10 mouse cellular contexts compared by ENCODE assay signal in the genomic region with DNA sequence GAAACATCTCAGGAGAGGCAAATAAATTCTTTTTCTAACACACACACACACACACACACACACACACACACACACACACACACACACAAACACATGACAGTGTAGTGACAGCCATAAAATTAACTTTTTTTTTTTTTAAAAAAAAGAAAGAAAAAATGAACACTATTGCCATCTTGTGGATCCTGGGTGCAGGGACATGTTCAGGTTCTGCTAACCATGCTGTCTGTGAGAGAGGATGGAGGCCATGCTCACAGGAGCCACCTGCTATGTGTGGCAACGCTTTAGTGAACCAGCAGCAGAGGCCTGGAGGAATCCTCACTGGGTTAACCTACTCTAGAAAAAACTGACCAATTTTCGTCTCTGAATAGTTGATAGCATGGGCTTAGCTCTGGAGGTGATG.
DNase-seq lines count a peak whose midpoint lies in the region; ATAC-seq and TF ChIP-seq lines count a peak whose summit lies in the region.
"Had no signal": no experiment of that assay in that cellular context is flagged by ENCODE, and none has a peak within 500 bp of the region (broad histone marks: within the 10 kb centered on the region; RNA-seq: fewer than 3 reads in every experiment).

No protein-coding gene starts in this region.

- no peak overlapping the region for H3K9ac ChIP-seq in hindbrain, postnatal 0 days (replicated peaks; ENCODE audit: low read length)
- no peak overlapping the region for H3K9ac ChIP-seq in limb, embryonic 11.5 days (ENCODE audit: low read length)
- H3K9ac ChIP-seq: heart, embryonic 15.5 days had no signal

- peak; percentile 76 for ATAC-seq in common myeloid progenitor, adult 5-6 weeks (replicated peaks; ENCODE audit: low read depth, poor library complexity, severe bottlenecking)
- 0 out of 2 replicates have a peak, but pooled peaks have one; percentile 56 for ATAC-seq in hindbrain, postnatal 0 days
- no peak for ATAC-seq in limb, embryonic 11.5 days (ENCODE audit: insufficient number of reproducible peaks, low FRiP score, low TSS enrichment, low read depth)

- no peak overlapping the region for H3K4me2 ChIP-seq in hindbrain, postnatal 0 days (ENCODE audit: low read depth, low read length)
- H3K4me2 ChIP-seq in limb, embryonic 11.5 days (ENCODE audit: low read depth, severe bottlenecking), result no peak overlapping the region
- H3K4me2 ChIP-seq: heart, embryonic 15.5 days had no signal

- H3K4me3 ChIP-seq in gastrocnemius, adult 2 months, result no peak overlapping the region
- H3K4me3 ChIP-seq in E14TG2a.4 (replicated peaks; ENCODE audit: low read length), result no peak overlapping the region
- no peak overlapping the region for H3K4me3 ChIP-seq in hindbrain, postnatal 0 days (ENCODE audit: low read length)
- no peak overlapping the region for H3K4me3 ChIP-seq in limb, embryonic 11.5 days (ENCODE audit: low read depth, low read length)
- H3K4me3 ChIP-seq: heart, embryonic 15.5 days had no signal

- no peaks in the 10 kb centered on the region for H3K27me3 ChIP-seq in E14TG2a.4 (ENCODE audit: insufficient read depth, low read length)
- H3K27me3 ChIP-seq in hindbrain, postnatal 0 days (ENCODE audit: insufficient read depth, low read length), result no peaks in the 10 kb centered on the region
- no peaks in the 10 kb centered on the region for H3K27me3 ChIP-seq in limb, embryonic 11.5 days (ENCODE audit: control insufficient read depth, insufficient read depth, low read length)
- H3K27me3 ChIP-seq: heart, embryonic 15.5 days had no signal

- no peaks in the 10 kb centered on the region for H3K36me3 ChIP-seq in E14TG2a.4 (ENCODE audit: insufficient read depth, low read length)
- H3K36me3 ChIP-seq in hindbrain, postnatal 0 days (ENCODE audit: insufficient read depth, low read length), result no peaks in the 10 kb centered on the region
- no peaks in the 10 kb centered on the region for H3K36me3 ChIP-seq in limb, embryonic 11.5 days (ENCODE audit: control insufficient read depth, insufficient read depth, low read length)
- H3K36me3 ChIP-seq: G1E; heart, embryonic 15.5 days had no signal

- TF ChIP-seq CTCF in gastrocnemius, adult 2 months (IDR thresholded peaks at IDR 0.05), result peak; percentile 45
- TF ChIP-seq CTCF in E14TG2a.4 (conservative IDR thresholded peaks at IDR 0.05; ENCODE audit: low read length), result peak; percentile 17
- peak; percentile 73 for TF ChIP-seq CTCF in hindbrain, postnatal 0 days (IDR thresholded peaks at IDR 0.05; ENCODE audit: low read depth)

- H3K4me1 ChIP-seq in E14TG2a.4 (replicated peaks; ENCODE audit: low read depth, low read length), result no peaks in the 10 kb centered on the region
- no peaks in the 10 kb centered on the region for H3K4me1 ChIP-seq in hindbrain, postnatal 0 days (ENCODE audit: insufficient read depth, low read length)
- H3K4me1 ChIP-seq in limb, embryonic 11.5 days (ENCODE audit: control insufficient read depth, insufficient read depth, low read length), result no peaks in the 10 kb centered on the region
- H3K4me1 ChIP-seq: heart, embryonic 15.5 days had no signal

- no peaks in the 10 kb centered on the region for H3K9me3 ChIP-seq in E14TG2a.4 (ENCODE audit: low read length)
- H3K9me3 ChIP-seq in hindbrain, postnatal 0 days (ENCODE audit: low read length), result no peaks in the 10 kb centered on the region
- H3K9me3 ChIP-seq in limb, embryonic 11.5 days (ENCODE audit: control insufficient read depth, low read length), result no peaks in the 10 kb centered on the region
- H3K9me3 ChIP-seq: G1E; heart, embryonic 15.5 days had no signal

- WGBS in hindbrain, postnatal 0 days, result 23% methylated on average over 2 of the region's 2 CpGs
- WGBS in limb, embryonic 11.5 days, result 22% methylated on average over 2 of the region's 2 CpGs

- no peak overlapping the region for H3K27ac ChIP-seq in gastrocnemius, adult 2 months
- no peak overlapping the region for H3K27ac ChIP-seq in hindbrain, postnatal 0 days
- no peak overlapping the region for H3K27ac ChIP-seq in limb, embryonic 11.5 days (replicated peaks; ENCODE audit: low read depth, low read length)
- H3K27ac ChIP-seq: heart, embryonic 15.5 days had no signal

- no peak for DNase-seq in gastrocnemius, adult 2 months
- DNase-seq in gastrocnemius, postnatal 36 days, result no peak
- DNase-seq in hindbrain, postnatal 0 days (ENCODE audit: low spot score), result peak; percentile 74
- DNase-seq in limb, embryonic 11.5 days (ENCODE audit: low spot score), result peak; percentile 28
- peak; percentile 2 for DNase-seq in retina, postnatal 7 days (ENCODE audit: low read depth, low spot score)
- no peak for DNase-seq in urinary bladder, adult 18-20 months (ENCODE audit: low spot score in 2 of 2)

- intact Hi-C loops in gastrocnemius, adult 2 months (cut with DNase I), result no loop called here
- intact Hi-C loops in gastrocnemius, postnatal 36 days (cut with DNase I), result loop anchor here (5.0 kb wide), 1 partner anchor 220 kb away; no protein-coding TSS in a partner anchor

Comparison
In these comparisons a context has a peak if more than half of its experiments do, and no peak if none do; other contexts are left out.
1. DNase-seq: peak in hindbrain, postnatal 0 days (single experiment), limb, embryonic 11.5 days (single experiment) and retina, postnatal 7 days (single experiment); none in gastrocnemius, adult 2 months (single experiment), gastrocnemius, postnatal 36 days (0 of 2) and urinary bladder, adult 18-20 months (0 of 2).
2. CTCF ChIP-seq: peak in every context shown above with its lines; median percentile 73 in hindbrain, postnatal 0 days; 45 in gastrocnemius, adult 2 months; 17 in E14TG2a.4.